9 mouse cellular contexts compared by ENCODE assay signal in genomic region chr11:120259792-120260768, GRCm38 (mm10). TPM values are rescaled to one million over a fixed set of nuclear protein-coding genes. Genes with fewer than 3 reads are reported as not detected.
A peak's percentile ranks its signal among the peaks of the same experiment; 100 is the strongest.
DNase-seq lines count a peak whose midpoint lies in the region; ATAC-seq and TF ChIP-seq lines count a peak whose summit lies in the region.
"Had no signal": no experiment of that assay in that cellular context is flagged by ENCODE, and none has a peak within 500 bp of the region (broad histone marks: within the 10 kb centered on the region; RNA-seq: fewer than 3 reads in every experiment).

No protein-coding gene starts in this region.

- no peak overlapping the region for H3K4me3 ChIP-seq in hindbrain, embryonic 11.5 days (ENCODE audit: low read depth, low read length)
- no peak overlapping the region for H3K4me3 ChIP-seq in limb, embryonic 15.5 days
- H3K4me3 ChIP-seq in thymus, adult 2 months (ENCODE audit: control insufficient read depth, insufficient read depth, low read length) = no peak overlapping the region
- H3K4me3 ChIP-seq: myocyte had no signal

- H3K27me3 ChIP-seq in hindbrain, embryonic 11.5 days (ENCODE audit: control insufficient read depth, insufficient read depth, low read length) = no peaks in the 10 kb centered on the region
- H3K27me3 ChIP-seq in limb, embryonic 15.5 days = peaks cover 9% of the 10 kb centered on the region; the same call in 1 of the 2 replicates
- no peaks in the 10 kb centered on the region for H3K27me3 ChIP-seq in thymus, adult 2 months (ENCODE audit: control insufficient read depth, insufficient read depth, low read length)

- peaks cover 24% of the 10 kb centered on the region for H3K4me1 ChIP-seq in hindbrain, embryonic 11.5 days (replicated peaks; ENCODE audit: control insufficient read depth, insufficient read depth, low read length)
- H3K4me1 ChIP-seq in limb, embryonic 15.5 days = peaks cover 100% of the 10 kb centered on the region
- peaks cover 18% of the 10 kb centered on the region for H3K4me1 ChIP-seq in thymus, adult 2 months (replicated peaks; ENCODE audit: control insufficient read depth, insufficient read depth, low read length)

- ATAC-seq in hindbrain, embryonic 11.5 days (ENCODE audit: low FRiP score) = no peak
- ATAC-seq in limb, embryonic 15.5 days (ENCODE audit: insufficient number of reproducible peaks, low FRiP score, low TSS enrichment, low read depth) = no peak
- no peak for ATAC-seq in granulocyte monocyte progenitor cell, adult 5-6 weeks (replicated peaks; ENCODE audit: poor library complexity, severe bottlenecking)

- 0 out of 2 replicates have a peak overlapping the region, but pooled peaks have one; percentile 13 for H3K27ac ChIP-seq in hindbrain, embryonic 11.5 days (ENCODE audit: low read depth, low read length)
- peak overlapping the region; percentile 66 for H3K27ac ChIP-seq in limb, embryonic 15.5 days
- H3K27ac ChIP-seq in thymus, adult 2 months (ENCODE audit: control insufficient read depth, insufficient read depth, low read length) = no peak overlapping the region

- no peaks in the 10 kb centered on the region for H3K36me3 ChIP-seq in hindbrain, embryonic 11.5 days (ENCODE audit: control insufficient read depth, insufficient read depth, low read length)
- no peaks in the 10 kb centered on the region for H3K36me3 ChIP-seq in limb, embryonic 15.5 days
- H3K36me3 ChIP-seq in thymus, adult 2 months (ENCODE audit: control insufficient read depth, insufficient read depth, low read length) = no peaks in the 10 kb centered on the region

- H3K9me3 ChIP-seq in hindbrain, embryonic 11.5 days (ENCODE audit: control insufficient read depth, low read length) = no peaks in the 10 kb centered on the region
- no peaks in the 10 kb centered on the region for H3K9me3 ChIP-seq in limb, embryonic 15.5 days

- no peak for TF ChIP-seq POLR2A in thymus, adult 2 months (IDR thresholded peaks at IDR 0.05; ENCODE audit: control insufficient read depth, extremely low read depth, insufficient read depth, low read length, poor library complexity)

- WGBS in hindbrain, embryonic 11.5 days = 80% methylated on average over 25 of the region's 25 CpGs
- 51% methylated on average over 25 of the region's 25 CpGs for WGBS in limb, embryonic 15.5 days
- 90% methylated on average over 25 of the region's 25 CpGs for WGBS in thymus, adult 2 months

- no peak overlapping the region for H3K4me2 ChIP-seq in hindbrain, embryonic 11.5 days (replicated peaks; ENCODE audit: low read depth, low read length)
- peak overlapping the region; percentile 10; the same call in 1 of the 2 replicates for H3K4me2 ChIP-seq in limb, embryonic 15.5 days

- no peak for TF ChIP-seq CTCF in thymus, adult 2 months (IDR thresholded peaks at IDR 0.05; ENCODE audit: borderline replicate concordance, control insufficient read depth, extremely low read depth, insufficient read depth, low read length, poor library complexity)

- intact Hi-C loops in gastrocnemius, postnatal 36 days (cut with DNase I) = loop anchor here (2.0 kb wide), 1 partner anchor 21 kb away; no protein-coding TSS in a partner anchor

- DNase-seq in gastrocnemius, postnatal 10 days = peak; percentile 61
- DNase-seq in gastrocnemius, postnatal 36 days = no peak
- DNase-seq in brain, adult 2 months (ENCODE audit: low read depth, low spot score) = peak; percentile 70
- DNase-seq in hindbrain, embryonic 11.5 days (ENCODE audit: low spot score) = no peak
- DNase-seq in B cell, adult 2 months = no peak
- DNase-seq in thymus, adult 2 months = no peak

- H3K9ac ChIP-seq in hindbrain, embryonic 11.5 days (ENCODE audit: low read depth, low read length) = no peak overlapping the region
- no peak overlapping the region for H3K9ac ChIP-seq in limb, embryonic 15.5 days

RNA-seq across cellular contexts. Expression of gene Bahcc1, which starts 27.3 kb away (rescaled TPM):
- 10 to 100 TPM in 1 of 2 experiments, 1 to 10 TPM in 1; 6.4 to 10.5 TPM for total RNA-seq in gastrocnemius, postnatal 10 days (2021)
- 1 to 10 TPM; 2.3 to 4.1 TPM for total RNA-seq in gastrocnemius, postnatal 36 days (2021)
- 18.1 and 23.1 TPM in 2 replicates for polyA plus RNA-seq in hindbrain, embryonic 11.5 days (2014; fragmentation: Nextera tagmentation; extraction: Ambion mirVana)
- polyA plus RNA-seq in limb, embryonic 15.5 days (2015; fragmentation: Nextera tagmentation; extraction: Ambion mirVana) = 5.8 and 6.7 TPM in 2 replicates
- total RNA-seq in granulocyte monocyte progenitor cell, adult 5-6 weeks (2014; fragmentation: Nextera tagmentation) = 22.5 and 22.9 TPM in 2 replicates
- 4.7 and 5.9 TPM in 2 replicates for total RNA-seq in granulocyte monocyte progenitor cell, adult 5-6 weeks (2017)
- polyA plus RNA-seq in thymus, adult 2 months (2012; rRNA removed) = 11.0 and 15.1 TPM in 2 replicates

Comparison
In these comparisons a context has a peak if more than half of its experiments do, and no peak if none do; other contexts are left out.
1. DNase-seq: peak in gastrocnemius, postnatal 10 days (single experiment) and brain, adult 2 months (single experiment); none in gastrocnemius, postnatal 36 days (0 of 2), hindbrain, embryonic 11.5 days (single experiment), B cell, adult 2 months (0 of 2) and thymus, adult 2 months (single experiment).